Mouse (Mus musculus) cerebellum, adult 9-10 months (tissue): ENCODE data around the gene Homez.

Experiments used
- DNase-seq: peaks from one replicate; pipeline ENCODE4 v3.0.0; 2022

Gene Homez

DNA sequence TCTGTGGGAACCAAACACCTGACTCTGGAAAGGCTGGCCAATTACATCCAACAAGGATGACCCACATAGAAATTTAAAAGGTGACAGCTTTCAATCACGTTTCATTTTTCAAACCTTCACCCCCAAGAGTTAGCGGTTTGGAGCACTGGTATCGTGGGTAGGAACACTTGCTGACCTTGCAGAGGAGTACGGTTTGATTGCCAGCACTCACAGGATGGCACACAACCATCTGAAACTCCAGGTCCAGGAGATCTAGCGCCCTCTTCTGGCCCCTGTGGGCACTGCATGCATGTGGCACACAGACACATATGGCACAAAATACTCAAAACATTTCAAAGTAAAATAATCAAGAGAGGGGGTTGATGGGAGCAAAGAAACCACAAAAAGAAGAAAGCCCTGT is 3.8 kb downstream of the Homez start:
- no peak for DNase-seq

DNA sequence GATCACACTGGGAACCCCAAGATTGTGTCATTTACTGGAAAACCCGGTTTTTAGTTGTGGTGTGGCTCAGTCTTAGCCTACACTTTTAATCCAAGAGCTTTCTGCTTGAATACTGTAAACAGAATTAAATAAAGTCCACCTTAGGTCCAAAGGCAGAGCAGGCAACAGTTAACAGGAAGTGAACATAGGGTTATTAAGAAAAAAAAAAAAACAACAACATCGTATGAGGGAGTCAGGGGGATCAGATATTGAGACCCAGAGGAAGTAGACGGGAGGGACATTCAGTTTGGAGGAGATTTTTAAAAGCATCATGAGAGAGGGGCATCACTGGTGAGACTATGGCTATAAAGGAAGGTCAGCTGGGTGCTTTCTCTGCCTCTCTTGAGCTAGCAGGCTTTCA is 4.5 kb downstream of the Homez start:
- no peak for DNase-seq

DNA sequence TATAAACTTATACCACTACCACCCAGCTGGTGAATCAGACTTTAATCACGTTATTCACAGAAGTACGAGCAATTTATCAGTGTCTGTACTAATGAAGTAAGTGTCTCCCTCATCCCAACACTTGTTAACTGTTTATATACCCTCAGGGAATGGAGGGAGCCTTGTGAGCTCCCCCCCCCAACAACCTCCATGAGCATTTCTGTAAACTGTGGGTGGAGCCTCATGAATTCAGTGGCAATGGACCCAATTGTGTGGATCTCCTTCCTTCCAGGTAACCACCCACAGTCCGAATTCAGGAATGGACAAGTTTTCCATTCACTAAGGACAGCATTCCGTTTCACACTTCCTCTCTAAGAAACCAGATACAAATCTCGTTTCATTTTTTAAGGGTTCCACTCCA is 5.1 kb downstream of the Homez start:
- no peak for DNase-seq

DNA sequence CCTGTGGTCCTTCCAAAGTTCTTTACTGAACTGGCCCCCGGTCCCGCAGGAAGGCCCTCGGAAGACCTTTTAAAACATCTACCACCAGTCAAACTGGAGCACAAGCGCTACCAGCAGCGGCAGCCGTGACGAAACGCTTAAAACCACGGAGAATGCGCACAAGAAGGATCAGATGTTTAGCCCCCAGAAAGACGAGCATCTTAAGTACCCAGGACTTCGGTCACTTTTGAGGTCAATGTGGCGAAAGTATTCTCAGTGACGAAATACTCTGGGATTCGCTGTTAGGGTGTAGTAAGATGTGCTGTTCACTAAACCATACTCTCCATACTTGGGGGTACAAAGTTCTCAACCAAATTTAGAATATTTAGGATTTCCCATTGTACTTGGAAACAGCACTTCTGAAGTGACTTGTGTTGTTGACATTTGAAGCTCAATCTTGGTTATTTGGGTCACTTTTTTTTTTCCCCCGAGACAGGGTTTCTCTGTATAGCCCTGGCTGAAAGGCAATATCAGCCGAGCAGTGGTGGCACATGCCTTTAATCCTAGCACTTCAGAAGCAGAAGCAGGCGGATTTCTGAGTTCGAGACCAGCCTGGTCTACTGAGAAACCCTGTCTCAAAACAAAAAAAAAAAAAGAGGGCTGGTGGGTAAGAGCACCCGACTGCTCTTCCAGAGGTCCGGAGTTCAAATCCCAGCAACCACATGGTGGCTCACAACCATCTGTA is 6.3 kb downstream of the Homez start:
- DNase-seq = no peak

- peak; percentile 91 for DNase-seq
These were observed 7.1 kb downstream of the Homez start for GRCm38 (mm10) chr14:54863501-54864312.

- peak; percentile 83 for DNase-seq
These were observed 10.2 kb downstream of the Homez start for GRCm38 (mm10) chr14:54860511-54860910.

- peak; percentile 83 for DNase-seq
These were observed 12.9 kb downstream of the Homez start for GRCm38 (mm10) chr14:54857891-54858290.

DNA sequence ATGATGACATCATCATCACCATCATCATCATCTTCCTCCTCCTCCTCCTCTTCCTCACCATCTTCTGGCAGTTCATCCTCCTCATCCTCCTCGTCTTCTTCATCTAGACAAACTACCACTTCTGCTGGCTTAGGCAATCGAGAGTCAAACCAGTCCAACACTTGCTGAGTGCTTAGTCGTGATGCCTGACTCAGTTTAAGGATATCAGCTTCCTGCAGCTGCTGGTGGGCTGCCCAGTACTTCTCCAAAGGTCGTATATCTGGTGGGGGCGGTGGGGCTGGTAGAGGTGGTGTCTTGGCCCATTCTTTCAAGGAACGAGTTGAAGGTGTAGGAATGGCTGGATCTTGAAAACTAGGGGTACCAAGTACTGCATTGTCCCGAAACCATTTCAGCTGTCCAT is 14.1 kb downstream of the Homez start:
- DNase-seq = no peak

GRCm38 (mm10) chr14:54855726-54856125 is 15.0 kb downstream of the Homez start:
- DNase-seq = no peak

DNA sequence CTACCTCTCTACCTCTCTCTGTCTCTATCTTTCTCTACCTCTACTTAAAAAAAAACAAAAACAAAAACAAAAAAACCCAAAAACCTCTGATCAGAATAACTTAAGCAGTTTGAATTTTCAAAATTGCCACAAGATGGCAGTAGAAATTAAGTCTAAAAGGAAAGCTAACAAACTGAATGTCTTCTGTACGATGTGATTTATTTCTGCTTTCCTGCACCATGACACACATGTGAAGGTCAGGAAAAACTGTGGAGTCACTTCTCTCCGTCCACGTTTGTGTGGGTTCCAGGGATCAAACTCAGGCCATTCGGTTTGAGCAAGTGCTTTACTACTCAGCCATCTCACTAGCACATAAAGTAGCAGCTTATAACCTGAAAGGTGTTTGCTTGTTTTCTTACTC is 27.3 kb downstream of the Homez start:
- DNase-seq = peak; percentile 72

DNA sequence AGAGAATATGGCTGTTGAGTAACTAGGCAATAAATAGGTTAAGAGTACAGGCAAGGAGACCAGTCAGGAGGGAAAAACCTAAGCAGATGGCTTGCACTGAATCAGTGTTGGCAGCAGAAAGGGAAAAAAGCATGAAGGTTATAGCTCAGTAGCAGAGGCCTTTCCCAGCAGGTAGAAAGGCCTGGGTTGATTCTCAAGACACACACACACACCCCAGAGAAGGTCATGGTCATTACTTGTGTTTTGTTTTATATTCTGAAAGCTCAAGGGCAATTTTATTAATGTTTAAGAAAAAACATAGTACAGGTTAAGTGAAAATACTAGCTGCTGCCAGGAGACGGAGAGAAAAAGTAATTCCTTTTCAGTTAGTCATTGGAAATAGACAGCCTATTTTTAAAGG is 47.0 kb downstream of the Homez start:
- peak; percentile 58 for DNase-seq

DNA sequence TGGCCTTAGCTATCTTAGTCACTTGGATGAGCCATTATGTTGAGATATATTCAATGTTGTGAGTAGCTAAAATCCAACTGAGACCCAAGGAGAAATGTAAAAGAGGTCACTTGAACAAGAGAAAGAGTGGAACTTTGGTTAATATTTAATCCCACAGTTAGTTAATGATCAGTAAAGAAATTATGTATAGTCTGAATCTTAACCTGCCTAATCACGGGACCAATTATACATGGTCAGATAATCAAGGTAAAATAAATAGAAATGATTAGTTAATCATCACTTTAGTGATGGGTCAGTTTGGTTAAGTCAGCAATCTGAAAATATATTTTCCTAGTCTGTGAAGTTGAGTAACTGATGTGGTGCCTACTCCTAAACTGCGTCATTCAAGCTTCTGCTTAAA is 48.5 kb downstream of the Homez start:
- DNase-seq = no peak

- DNase-seq = peak; percentile 76
These were observed 53.0 kb downstream of the Homez start for GRCm38 (mm10) chr14:54817791-54818190.

DNA sequence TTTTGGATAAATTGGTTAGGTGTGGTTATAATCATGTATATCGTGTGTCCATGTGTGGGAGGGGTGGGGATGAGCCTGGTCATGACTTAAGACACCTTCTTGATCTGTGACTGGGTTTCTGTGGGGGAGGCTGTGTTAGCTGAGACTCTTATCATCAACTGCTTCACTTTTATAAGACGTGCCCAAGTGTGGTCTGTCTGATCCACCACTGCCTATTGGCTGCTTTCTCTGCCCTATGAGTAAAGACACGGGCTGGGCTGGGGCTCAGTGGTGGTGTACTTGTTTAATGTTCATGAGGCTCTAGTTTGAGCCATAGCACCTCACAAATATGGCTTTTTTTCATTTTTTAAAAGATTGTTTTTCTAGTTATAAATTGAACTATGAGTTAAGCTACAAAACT is 55.0 kb downstream of the Homez start:
- DNase-seq = no peak

- DNase-seq = no peak
These were observed 56.8 kb downstream of the Homez start, which contains the start of gene Rnf212b for GRCm38 (mm10) chr14:54813991-54814390. TSS of gene Rnf212b (plus strand) at chr14:54814141.

DNA sequence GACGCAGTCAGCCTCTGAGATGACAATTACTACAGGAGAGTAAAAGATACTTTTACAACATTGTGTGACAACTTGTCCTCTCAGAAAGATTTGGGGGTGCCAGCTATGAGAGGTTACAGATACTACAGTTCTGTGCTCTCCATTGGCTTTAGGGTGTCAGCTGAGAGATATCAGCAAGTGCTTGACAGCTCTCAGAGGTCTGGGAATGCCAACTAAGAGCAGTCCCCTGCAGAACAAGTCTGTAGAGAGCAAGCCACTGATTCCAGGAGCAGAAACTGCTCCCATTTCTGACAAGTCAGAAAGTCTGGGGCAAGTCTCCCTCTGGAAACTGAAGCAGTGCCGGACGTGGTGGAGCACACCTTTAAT is 61.1 kb downstream of the Homez start:
- no peak for DNase-seq

DNA sequence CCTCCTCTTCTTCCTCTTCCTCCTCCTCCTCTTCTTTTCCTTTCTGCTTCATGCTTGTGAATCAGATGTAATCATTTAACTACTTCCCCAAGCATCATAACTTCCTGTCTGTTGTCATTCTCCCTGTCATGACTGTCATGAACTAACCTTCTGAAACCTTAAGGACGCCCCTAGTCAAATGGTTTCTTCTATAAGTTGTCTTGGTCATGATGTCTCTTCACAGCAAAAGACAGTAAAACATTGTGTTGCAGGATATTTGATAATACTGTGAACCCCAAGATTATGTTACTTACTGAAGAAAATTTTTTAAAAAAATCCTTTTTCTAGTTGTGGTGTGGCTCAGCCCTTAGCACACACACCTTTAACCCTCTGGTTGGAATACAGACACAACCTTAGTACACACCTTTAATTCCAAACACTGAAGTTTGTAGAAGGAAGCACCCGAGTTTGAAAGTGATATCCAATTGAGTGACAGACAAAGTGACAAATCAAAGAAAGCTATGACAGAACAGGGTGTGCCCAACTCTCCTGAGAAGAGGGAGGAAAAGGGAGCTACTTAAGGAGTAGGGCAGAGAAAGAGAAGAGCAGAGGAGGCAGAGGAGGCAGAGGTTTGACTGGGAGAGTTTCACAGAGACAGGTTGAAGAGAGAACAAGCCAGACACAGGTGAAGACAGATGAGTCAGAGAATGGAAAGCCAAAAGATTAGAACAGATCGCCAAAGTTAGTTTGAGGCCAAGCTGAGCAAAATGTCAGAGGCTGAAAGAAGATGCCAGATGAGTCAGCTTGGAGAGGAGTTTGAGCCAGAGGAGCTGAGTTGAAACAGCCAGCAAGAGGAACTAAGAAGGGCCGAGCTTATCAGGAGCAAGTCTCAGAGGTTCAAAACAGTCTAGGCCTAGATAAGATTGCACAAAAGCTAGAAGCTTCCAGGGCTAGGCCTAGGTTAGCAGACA is 61.8 kb downstream of the Homez start:
- DNase-seq = no peak

DNA sequence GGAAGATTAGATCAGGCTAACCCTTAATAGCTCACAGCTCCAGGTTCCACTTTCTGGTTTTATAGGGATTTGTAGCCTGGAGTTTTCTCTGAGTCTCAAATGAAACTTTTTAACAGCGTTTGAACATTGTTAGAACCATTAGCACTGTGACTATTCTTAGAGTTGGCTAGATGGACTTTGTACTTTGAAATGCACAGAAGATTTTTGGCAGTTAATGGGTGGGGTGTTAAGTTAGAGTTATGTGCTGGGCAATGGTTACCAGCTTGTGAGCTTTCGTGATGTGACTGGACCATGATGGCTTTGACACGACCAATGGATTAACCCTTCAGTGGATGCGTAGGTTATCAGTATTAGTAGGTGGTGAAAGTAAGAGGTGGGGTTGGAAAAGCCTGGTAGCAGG is 64.6 kb downstream of the Homez start:
- DNase-seq = no peak
